Mouse (Mus musculus) liver, embryonic 16.5 days (tissue): ENCODE measurements at regions not wholly inside any gene's neighbourhood (a gene's known extent, or its start where the extent isn't known, plus 50 kb on each side); places are given as distances from the start of the nearest gene placed in this dataset.
"Not testable (repeated sequence)": the region's sequence is repeated elsewhere in the genome, so short reads cannot be mapped to it uniquely, and the experiment has no call there.

Experiments
- ATAC-seq: fragments of 200-750 bp; cut with Nextera tagmentation; 2 replicates; pipeline ENCODE4 v1.8.0; 2017; ENCODE audit warnings: low read depth, mild to moderate bottlenecking, moderate number of reproducible peaks, moderate library complexity
- H3K27ac ChIP-seq: fragments of 300-500 bp; sonication (generic); 2 replicates; pipeline ENCODE4 v1.5.1; 2014; ENCODE audit warnings: mild to moderate bottlenecking, low read length
- H3K27me3 ChIP-seq: fragments of 300-500 bp; sonication (generic); 2 replicates; pipeline ENCODE4 v1.6.1; 2014; ENCODE audit warnings: low read depth, low read length, mixed read lengths; ENCODE audit not compliant: control insufficient read depth, insufficient read depth
- H3K36me3 ChIP-seq: fragments of 300-500 bp; sonication (generic); 2 replicates; pipeline ENCODE4 v1.6.1; 2014; ENCODE audit warnings: mild to moderate bottlenecking; ENCODE audit not compliant: control insufficient read depth, insufficient read depth
- H3K4me1 ChIP-seq: fragments of 300-500 bp; sonication (generic); 2 replicates; pipeline ENCODE4 v1.6.1; 2014; ENCODE audit warnings: low read depth, low read length, mixed read lengths; ENCODE audit not compliant: control insufficient read depth
- H3K4me2 ChIP-seq: fragments of 300-500 bp; sonication (generic); 2 replicates; pipeline ENCODE4 v1.6.1; 2014; ENCODE audit warnings: low read depth, low read length, mixed read lengths
- H3K4me3 ChIP-seq: fragments of 300-500 bp; sonication (generic); 2 replicates; pipeline ENCODE4 v1.5.1; 2014; ENCODE audit warnings: low read depth, mild to moderate bottlenecking, low read length
- H3K9ac ChIP-seq: fragments of 300-500 bp; sonication (generic); 2 replicates; pipeline ENCODE4 v1.6.1; 2014; ENCODE audit warnings: low read depth, low read length
- H3K9me3 ChIP-seq: fragments of 300-500 bp; sonication (generic); replicated peaks from 2 replicates; pipeline ENCODE4 v1.6.1; 2016; ENCODE audit warnings: low read length; ENCODE audit not compliant: control insufficient read depth
- WGBS: fragments of 180-500 bp; shearing (Covaris S2); extraction: QIAGEN DNeasy Blood & Tissue Kit; methylation state at CpG from one replicate; pipeline ENCODE4 v1.1.7; 2014; ENCODE audit not compliant: insufficient replicate concordance; 5-methylcytosine and 5-hydroxymethylcytosine counted together

DNA sequence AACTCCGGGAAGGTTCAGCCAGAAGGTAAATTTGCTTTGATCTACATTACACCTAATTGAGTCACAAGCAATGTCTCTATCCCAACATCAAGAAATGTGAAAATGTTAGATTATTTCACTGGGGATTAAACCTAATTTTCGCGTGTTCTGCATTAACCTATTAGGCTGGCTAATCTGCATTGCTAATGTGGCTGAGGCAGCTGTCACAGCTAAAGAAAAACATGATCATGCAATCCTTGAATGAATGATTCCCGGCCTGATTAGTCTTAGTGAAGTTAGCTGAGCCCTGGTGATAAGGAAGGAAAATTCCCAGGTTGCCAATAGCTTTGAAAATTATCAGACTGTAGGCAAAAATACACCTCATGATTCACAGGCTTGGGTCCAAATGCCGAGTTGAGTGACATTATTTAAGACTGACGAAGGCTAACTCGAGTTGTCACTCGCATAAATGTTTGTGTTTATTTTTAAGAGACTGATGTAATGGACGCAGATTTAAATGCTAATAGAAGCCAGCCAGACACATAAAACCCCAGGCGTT, 131.5 kb upstream of the Kiz start:
- no peak overlapping the region for H3K4me3 ChIP-seq
- ATAC-seq, result no peak
- H3K4me2 ChIP-seq, result no peak overlapping the region
- no peaks in the 10 kb centered on the region for H3K4me1 ChIP-seq
- H3K27ac ChIP-seq, result no peak overlapping the region
- H3K27me3 ChIP-seq, result no peaks in the 10 kb centered on the region
- 49% methylated on average over 10 of the region's 10 CpGs for WGBS
- no peaks in the 10 kb centered on the region for H3K9me3 ChIP-seq
- H3K9ac ChIP-seq, result no peak overlapping the region
- H3K36me3 ChIP-seq, result no peaks in the 10 kb centered on the region

DNA sequence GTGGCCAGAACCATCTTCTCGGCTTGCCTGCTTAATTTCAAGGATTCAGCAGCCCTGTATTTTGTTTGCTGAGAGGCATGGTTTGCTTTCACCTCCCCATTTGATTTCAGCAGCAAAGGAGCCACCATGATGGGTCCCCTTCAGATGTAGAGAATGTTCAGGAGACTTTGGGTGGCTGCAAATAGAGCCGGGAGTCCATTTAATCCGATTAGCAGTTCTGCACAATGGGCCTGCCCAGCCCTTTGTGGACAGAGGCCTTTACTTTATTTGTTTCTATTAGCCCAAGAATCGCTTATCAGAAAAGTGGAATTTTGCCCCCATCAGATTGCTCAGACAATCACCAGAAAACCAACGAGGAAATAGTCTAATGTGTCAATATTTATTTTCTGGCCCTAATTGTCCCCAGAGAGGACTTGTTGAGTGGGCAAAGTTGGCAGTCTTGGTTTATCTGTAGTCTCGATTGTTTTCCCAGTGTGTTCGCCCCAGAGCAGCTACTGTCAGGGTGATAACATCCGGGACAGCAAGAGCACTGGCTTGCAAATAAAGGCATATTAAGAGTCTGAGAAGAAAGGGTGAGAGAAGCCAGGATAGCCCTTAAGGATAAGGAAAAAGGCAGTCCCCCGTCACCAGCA, 130.6 kb upstream of the Kiz start:
- no peaks in the 10 kb centered on the region for H3K9me3 ChIP-seq
- no peak overlapping the region for H3K27ac ChIP-seq
- no peaks in the 10 kb centered on the region for H3K4me1 ChIP-seq
- H3K27me3 ChIP-seq, result no peaks in the 10 kb centered on the region
- H3K36me3 ChIP-seq, result no peaks in the 10 kb centered on the region
- no peak overlapping the region for H3K4me3 ChIP-seq
- 40% methylated on average over 9 of the region's 9 CpGs for WGBS
- ATAC-seq, result no peak
- no peak overlapping the region for H3K9ac ChIP-seq
- no peak overlapping the region for H3K4me2 ChIP-seq

DNA sequence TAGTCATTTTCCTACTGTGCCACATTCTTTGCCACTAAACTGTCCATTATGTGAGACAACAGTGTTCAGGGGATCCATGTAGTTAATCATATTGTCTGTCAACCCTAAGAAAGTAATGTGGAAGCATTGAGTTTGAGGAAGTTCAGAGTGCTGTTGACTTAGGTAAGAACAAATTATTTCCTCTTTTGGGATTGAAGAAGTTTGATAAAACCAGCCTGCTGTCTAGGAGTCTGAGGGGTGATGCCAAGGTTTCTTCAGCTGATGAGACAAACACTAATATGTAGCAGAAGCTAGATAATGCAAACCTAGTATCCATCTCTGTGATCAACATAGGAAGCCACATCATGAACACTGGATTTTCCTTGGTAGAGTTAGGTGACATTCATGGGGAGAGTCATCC, 127.0 kb upstream of the Kiz start:
- no peaks in the 10 kb centered on the region for H3K9me3 ChIP-seq
- H3K4me3 ChIP-seq, result no peak overlapping the region
- no peak overlapping the region for H3K9ac ChIP-seq
- ATAC-seq, result no peak
- H3K4me2 ChIP-seq, result no peak overlapping the region
- H3K27ac ChIP-seq, result no peak overlapping the region
- H3K36me3 ChIP-seq, result no peaks in the 10 kb centered on the region
- no peaks in the 10 kb centered on the region for H3K4me1 ChIP-seq
- no peaks in the 10 kb centered on the region for H3K27me3 ChIP-seq

DNA sequence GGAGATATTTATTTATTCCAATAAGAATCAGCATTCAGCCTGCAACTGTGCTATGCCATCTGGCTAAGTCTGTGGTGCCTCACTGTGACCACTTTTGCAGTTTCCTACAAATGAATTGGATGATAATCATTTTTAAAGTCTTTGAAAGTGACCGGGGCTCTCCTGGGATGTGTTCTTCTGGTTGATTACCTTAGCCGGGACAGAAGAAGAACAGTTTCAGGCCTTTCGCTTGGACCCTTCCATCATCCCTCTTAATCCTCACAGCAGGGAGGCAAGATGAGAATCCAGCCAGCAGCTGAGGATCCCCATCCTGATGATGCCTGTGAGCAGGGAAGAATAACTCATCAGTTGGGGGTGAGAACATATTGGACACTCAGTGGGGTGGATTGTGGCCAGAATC, 124.6 kb upstream of the Kiz start:
- Histone ChIP-seq H3K4me1 (no peaks in the 10 kb centered on the region), H3K9ac (no peak overlapping the region), H3K36me3 (no peaks in the 10 kb centered on the region), H3K27ac (no peak overlapping the region), H3K27me3 (no peaks in the 10 kb centered on the region), H3K4me2 (no peak overlapping the region), H3K4me3 (no peak overlapping the region), H3K9me3 (no peaks in the 10 kb centered on the region)
- ATAC-seq, result no peak
- 72% methylated on average over 3 of the region's 3 CpGs for WGBS

DNA sequence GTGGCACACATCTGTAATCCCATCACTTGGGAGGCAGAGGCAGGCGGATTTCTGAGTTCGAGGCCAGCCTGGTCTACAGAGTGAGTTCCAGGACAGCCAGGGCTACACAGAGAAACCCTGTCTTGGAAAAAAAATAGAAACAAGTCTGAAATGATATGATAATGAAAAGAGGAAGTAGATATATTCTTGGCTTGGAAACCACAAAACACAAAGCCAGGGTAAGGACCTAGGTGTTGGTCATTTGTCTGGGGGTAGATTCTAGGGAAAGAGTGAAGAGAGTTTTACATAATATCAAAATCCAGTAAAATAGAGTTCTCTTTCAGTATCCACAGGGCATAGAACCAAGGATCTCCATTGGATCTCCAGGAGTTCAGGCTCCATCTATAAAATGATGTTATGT, 122.8 kb upstream of the Kiz start:
- H3K4me2 ChIP-seq, ATAC-seq, H3K9ac ChIP-seq, H3K27ac ChIP-seq, H3K4me1 ChIP-seq, H3K27me3 ChIP-seq, H3K9me3 ChIP-seq, H3K36me3 ChIP-seq, H3K4me3 ChIP-seq: not testable (repeated sequence)
- 44% methylated on average over 2 of the region's 2 CpGs for WGBS

DNA sequence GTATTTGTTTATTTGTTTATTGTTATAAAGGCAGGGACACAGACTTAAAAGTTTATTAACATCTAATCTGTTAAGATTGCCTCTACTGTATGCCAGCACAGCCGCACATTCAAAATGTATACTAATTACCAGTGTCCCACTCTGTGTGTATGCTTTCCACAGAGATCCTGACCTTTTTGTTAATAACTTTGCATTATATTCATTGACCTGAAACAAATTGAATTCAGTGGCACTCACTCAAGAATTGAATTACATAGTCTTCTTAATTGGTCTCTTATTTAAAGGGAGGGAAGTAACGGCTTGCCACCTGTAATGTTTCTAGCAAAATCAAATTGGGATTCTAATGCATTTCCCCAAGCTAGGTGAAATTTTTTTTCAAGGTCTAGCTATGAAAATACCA, 111.3 kb upstream of the Kiz start:
- Histone ChIP-seq H3K27ac (no peak overlapping the region), H3K4me1 (no peaks in the 10 kb centered on the region), H3K4me2 (no peak overlapping the region), H3K36me3 (no peaks in the 10 kb centered on the region), H3K4me3 (no peak overlapping the region), H3K27me3 (no peaks in the 10 kb centered on the region), H3K9me3 (no peaks in the 10 kb centered on the region), H3K9ac (no peak overlapping the region)
- WGBS, result 80% methylated on average over 2 of the region's 2 CpGs
- no peak for ATAC-seq

DNA sequence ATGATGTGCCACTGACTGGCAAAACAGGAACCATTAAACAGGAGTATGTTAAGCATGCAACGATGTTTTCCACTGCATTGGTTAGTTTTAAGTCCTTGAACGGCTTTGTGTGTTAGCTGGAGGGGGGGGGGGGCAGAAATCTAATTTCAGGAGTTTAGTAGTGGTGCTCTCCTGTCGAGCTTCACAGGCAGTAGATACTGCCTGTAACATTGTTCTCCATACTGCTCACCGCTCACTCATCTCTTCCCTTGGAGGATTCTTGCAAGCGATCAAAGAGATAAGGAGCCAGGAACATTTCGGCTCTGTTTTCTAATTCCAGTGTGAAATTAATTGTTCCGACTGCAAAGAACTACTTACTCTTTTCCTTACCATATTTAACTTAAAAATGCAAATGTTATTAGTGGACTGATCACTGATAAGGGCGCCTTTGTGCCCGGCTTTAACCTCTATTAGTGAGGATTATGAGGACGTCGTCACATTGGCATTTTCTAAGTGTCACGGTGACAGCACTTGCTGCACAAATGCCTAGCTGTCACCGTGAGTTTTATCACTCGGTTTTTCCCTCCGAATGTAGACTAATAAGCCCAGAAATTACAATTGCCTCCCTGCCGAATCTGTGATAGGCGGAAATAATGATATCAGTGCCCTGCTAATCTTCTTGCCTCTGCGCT, 110.5 kb upstream of the Kiz start:
- Histone ChIP-seq H3K27me3 (no peaks in the 10 kb centered on the region), H3K4me3 (no peak overlapping the region), H3K36me3 (no peaks in the 10 kb centered on the region), H3K27ac (no peak overlapping the region), H3K4me1 (no peaks in the 10 kb centered on the region), H3K9me3 (no peaks in the 10 kb centered on the region), H3K4me2 (no peak overlapping the region), H3K9ac (no peak overlapping the region)
- WGBS, result 64% methylated on average over 18 of the region's 18 CpGs
- ATAC-seq, result no peak

DNA sequence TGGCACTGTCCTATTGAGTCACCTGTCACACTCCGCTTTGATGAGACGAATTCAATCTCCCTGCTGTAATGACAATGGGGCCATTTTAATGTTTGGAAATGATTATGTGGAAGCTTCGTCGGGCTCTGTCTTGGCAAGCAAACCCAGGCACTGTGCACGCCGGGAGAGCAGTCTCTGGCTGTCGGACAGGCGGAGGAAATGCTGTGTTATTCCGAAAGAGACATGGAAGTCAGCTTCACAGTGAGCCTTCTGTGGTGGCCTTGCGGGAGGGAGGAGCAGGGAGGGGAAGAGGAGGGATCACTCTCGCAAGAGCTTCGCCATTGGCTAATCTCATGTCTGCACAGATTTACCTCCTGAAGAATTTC, 110.0 kb upstream of the Kiz start:
- no peaks in the 10 kb centered on the region for H3K4me1 ChIP-seq
- no peak overlapping the region for H3K4me2 ChIP-seq
- no peaks in the 10 kb centered on the region for H3K9me3 ChIP-seq
- WGBS, result 56% methylated on average over 12 of the region's 12 CpGs
- H3K27me3 ChIP-seq, result no peaks in the 10 kb centered on the region
- no peak overlapping the region for H3K9ac ChIP-seq
- H3K4me3 ChIP-seq, result no peak overlapping the region
- no peaks in the 10 kb centered on the region for H3K36me3 ChIP-seq
- no peak overlapping the region for H3K27ac ChIP-seq
- no peak for ATAC-seq

DNA sequence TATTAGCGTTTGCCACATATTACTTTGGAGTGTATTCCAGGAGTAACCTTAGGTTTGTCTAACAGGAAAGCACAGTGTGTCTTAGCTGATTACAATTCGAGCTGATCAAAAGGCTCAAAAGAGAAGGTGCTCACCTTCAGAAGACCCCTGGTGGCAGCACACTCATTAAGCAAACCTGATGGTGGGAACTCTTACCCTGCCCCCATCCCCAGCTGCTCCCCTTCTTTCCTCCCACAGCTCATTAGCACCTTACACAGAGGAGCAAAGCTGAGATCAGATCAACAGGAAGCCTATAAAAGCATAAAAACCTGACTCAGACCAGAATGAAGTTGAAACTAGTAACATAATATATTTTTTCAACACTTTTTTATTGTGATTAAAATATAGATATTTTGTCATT, 101.7 kb upstream of the Kiz start:
- Histone ChIP-seq H3K27ac (no peak overlapping the region), H3K9ac (no peak overlapping the region), H3K4me1 (no peaks in the 10 kb centered on the region), H3K9me3 (no peaks in the 10 kb centered on the region), H3K4me3 (no peak overlapping the region), H3K27me3 (no peaks in the 10 kb centered on the region), H3K36me3 (no peaks in the 10 kb centered on the region), H3K4me2 (no peak overlapping the region)
- no peak for ATAC-seq
- WGBS, result 17% methylated on average over 2 of the region's 2 CpGs
